Mouse (Mus musculus) heart, adult 9 months (tissue): ENCODE data around the gene Fbxw14.
"Not testable (repeated sequence)": the region's sequence is repeated elsewhere in the genome, so short reads cannot be mapped to it uniquely, and the experiment has no call there.

Experiments
- DNase-seq, 2 experiments: peaks; one replicate each; pipeline ENCODE4 v3.0.0; 2022; ENCODE audit warnings: low spot score in 2 of 2

Fbxw14 gene

GRCm38 (mm10) chr9:109287576-109287975 is at the start of gene Fbxw14:
Fbxw14 (minus strand) TSS chr9:109287676.
- DNase-seq: not testable (repeated sequence)

DNA sequence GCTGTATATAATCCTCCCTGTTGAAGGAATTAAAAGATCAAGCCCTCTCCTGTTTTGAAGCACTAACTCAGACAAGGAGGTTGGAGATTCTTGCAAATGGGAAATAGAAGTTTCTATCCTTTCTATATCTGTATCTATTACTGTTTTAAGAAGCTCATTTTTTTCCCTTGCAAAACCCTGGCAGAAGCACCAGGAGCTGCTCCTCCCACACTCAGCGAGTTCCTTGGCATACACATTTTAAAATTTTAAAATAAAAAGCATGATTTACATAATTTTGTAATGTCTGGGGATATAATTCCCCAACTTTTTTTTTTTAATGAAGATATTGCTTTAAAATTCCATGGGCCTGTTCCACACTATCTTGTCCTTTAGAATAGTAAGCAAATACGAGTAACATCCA is 24.4 kb downstream of the Fbxw14 start:
- no peak for DNase-seq

GRCm38 (mm10) chr9:109234654-109235053 is 52.8 kb downstream of the Fbxw14 start, which contains the start of gene Fbxw20:
Fbxw20 (minus strand) TSS chr9:109234754.
- no peak for DNase-seq
